Mouse (Mus musculus) kidney, postnatal 4 days (tissue): Measurements from ENCODE around the gene Slc43a1.

Source experiments
- DNase-seq, 2 experiments: peaks; one replicate each; pipeline ENCODE4 v3.0.0; 2021; ENCODE audit warnings: mixed read lengths in 2 of 2

Slc43a1 gene

DNA sequence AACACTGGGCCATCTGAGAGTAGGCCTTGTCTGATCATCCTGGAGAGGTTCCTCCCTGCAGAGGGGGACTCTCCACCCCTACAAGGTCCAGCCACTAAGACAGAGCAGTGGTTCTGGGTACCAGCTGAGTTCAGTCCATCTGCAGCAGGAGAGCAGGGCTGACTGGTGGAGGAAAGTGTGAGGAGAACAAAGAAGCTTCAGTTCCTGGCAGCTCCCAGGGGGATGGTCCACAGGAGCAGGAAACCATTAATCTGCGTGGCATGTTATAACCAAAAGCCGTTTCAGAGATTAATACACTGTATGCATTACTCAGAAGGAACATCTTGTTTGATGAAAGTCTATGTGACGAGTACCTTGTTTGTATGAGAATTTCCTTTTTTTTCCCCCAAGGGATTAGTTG is 74.1 kb downstream of the Slc43a1 start:
- peak in 1 of 2 experiments; percentile 34 for DNase-seq
